Mouse (Mus musculus): ENCODE measurements around the gene Lhx6. TPM values are rescaled to one million over a fixed set of nuclear protein-coding genes. Genes with fewer than 3 reads are reported as not detected.

Gene Lhx6
- total and polyA plus RNA-seq, 3 experiments = 1.3 to 3.0 TPM; not detected in 1

- H3K79me2 ChIP-seq (ENCODE audit: control insufficient read depth, insufficient read depth, low read length, poor library complexity) = peaks cover 15% of the 10 kb centered on the region; the same call in 1 of the 2 replicates
Measured at GRCm38 (mm10) chr2:36039297-36039985, 65.8 kb downstream of the Lhx6 start.

GRCm38 (mm10) chr2:36035413-36036081 lies 69.7 kb downstream of the Lhx6 start:
- Histone ChIP-seq H3K4me3 (ENCODE audit: control insufficient read depth in 1 of 2, insufficient read depth in 1 of 2, low read depth in 2 of 2, low read length in 2 of 2) (no peak overlapping the region), H3K9me3 (replicated peaks; ENCODE audit: insufficient read depth, low read length) (no peaks in the 10 kb centered on the region), H3K9ac (ENCODE audit: control insufficient read depth, low read depth, low read length, poor library complexity, severe bottlenecking) (no peak overlapping the region), H3K79me2 (ENCODE audit: control insufficient read depth, insufficient read depth, low read length, poor library complexity) (peaks cover 3% of the 10 kb centered on the region; the same call in 1 of the 2 replicates), H3K27me3 (ENCODE audit: control insufficient read depth in 1 of 2, insufficient read depth in 2 of 2, low read length in 2 of 2) (no peaks in the 10 kb centered on the region), H3K27ac (ENCODE audit: control insufficient read depth, low read depth, low read length) (no peak overlapping the region), H3K4me1 (ENCODE audit: control insufficient read depth in 1 of 2, insufficient read depth in 2 of 2, low read length in 2 of 2) (no peaks in the 10 kb centered on the region), H3K36me3 (ENCODE audit: control insufficient read depth in 1 of 2, insufficient read depth in 2 of 2, low read length in 2 of 2) (peaks cover 0 to 12% of the 10 kb centered on the region in 2 experiments; a peak in 2 of 4 replicates)
- TF ChIP-seq MEF2A (IDR thresholded peaks at IDR 0.05; ENCODE audit: extremely low read depth, insufficient replicate concordance, low read depth, low read length, poor library complexity, severe bottlenecking) = no peak
- no peak for TF ChIP-seq POLR2A (IDR thresholded peaks at IDR 0.05; ENCODE audit: control insufficient read depth in 1 of 2, insufficient read depth in 1 of 2, low read depth in 1 of 2, low read length in 2 of 2, poor library complexity in 1 of 2)
- TF ChIP-seq KAT2A (conservative IDR thresholded peaks at IDR 0.05; ENCODE audit: low read depth, low read length) = no peak
- no peak for TF ChIP-seq MXI1 (IDR thresholded peaks at IDR 0.05; ENCODE audit: low read depth, low read length)
- no peak for TF ChIP-seq JUND (IDR thresholded peaks at IDR 0.05; ENCODE audit: low read depth, low read length)
- no peak for TF ChIP-seq ETS1 (IDR thresholded peaks at IDR 0.05; ENCODE audit: low read depth, low read length)
- no peak for TF ChIP-seq NRF1 (IDR thresholded peaks at IDR 0.05; ENCODE audit: insufficient read depth, low read depth, low read length, poor library complexity, severe bottlenecking)
- no peak for TF ChIP-seq ZKSCAN1 (IDR thresholded peaks at IDR 0.05; ENCODE audit: low read depth, low read length)
- TF ChIP-seq TCF12 (IDR thresholded peaks at IDR 0.05; ENCODE audit: low read depth, low read length) = no peak
- TF ChIP-seq POLR2AphosphoS5 (IDR thresholded peaks at IDR 0.05; ENCODE audit: borderline replicate concordance, low read depth, low read length) = no peak
- no peak for DNase-seq (ENCODE audit: low read depth, low spot score)

More at GRCm38 (mm10) chr2:36039297-36039985, 65.8 kb downstream of the Lhx6 start:
- no peaks in the 10 kb centered on the region for H3K9me3 ChIP-seq (replicated peaks; ENCODE audit: insufficient read depth, low read length)
- H3K9ac ChIP-seq (ENCODE audit: control insufficient read depth, low read depth, low read length, poor library complexity, severe bottlenecking) = no peak overlapping the region
- H3K27me3 ChIP-seq (ENCODE audit: control insufficient read depth in 1 of 2, insufficient read depth in 2 of 2, low read length in 2 of 2) = no peaks in the 10 kb centered on the region
- H3K27ac ChIP-seq (ENCODE audit: control insufficient read depth, low read depth, low read length) = no peak overlapping the region
- DNase-seq (ENCODE audit: low read depth, low spot score) = no peak
- peaks cover 10 to 22% of the 10 kb centered on the region in 2 experiments for H3K36me3 ChIP-seq (ENCODE audit: control insufficient read depth in 1 of 2, insufficient read depth in 2 of 2, low read length in 2 of 2)
- TF ChIP-seq POLR2A (IDR thresholded peaks at IDR 0.05; ENCODE audit: control insufficient read depth in 1 of 2, insufficient read depth in 1 of 2, low read depth in 1 of 2, low read length in 2 of 2, poor library complexity in 1 of 2) (no peak), MAFK (IDR thresholded peaks at IDR 0.05; ENCODE audit: borderline replicate concordance, low read depth, low read length) (no peak), MEF2A (IDR thresholded peaks at IDR 0.05; ENCODE audit: extremely low read depth, insufficient replicate concordance, low read depth, low read length, poor library complexity, severe bottlenecking) (no peak), SMC3 (IDR thresholded peaks at IDR 0.05; ENCODE audit: low read depth, low read length) (no peak), CHD2 (IDR thresholded peaks at IDR 0.05; ENCODE audit: low read length) (no peak)
- peaks cover 0 to 5% of the 10 kb centered on the region in 2 experiments; a peak in 1 of 4 replicates for H3K4me1 ChIP-seq (ENCODE audit: control insufficient read depth in 1 of 2, insufficient read depth in 2 of 2, low read length in 2 of 2)
- no peak overlapping the region for H3K4me3 ChIP-seq (ENCODE audit: control insufficient read depth in 1 of 2, insufficient read depth in 1 of 2, low read depth in 2 of 2, low read length in 2 of 2)
